Mouse (Mus musculus): ENCODE data around the gene Bcar1.

Bcar1 gene

DNA sequence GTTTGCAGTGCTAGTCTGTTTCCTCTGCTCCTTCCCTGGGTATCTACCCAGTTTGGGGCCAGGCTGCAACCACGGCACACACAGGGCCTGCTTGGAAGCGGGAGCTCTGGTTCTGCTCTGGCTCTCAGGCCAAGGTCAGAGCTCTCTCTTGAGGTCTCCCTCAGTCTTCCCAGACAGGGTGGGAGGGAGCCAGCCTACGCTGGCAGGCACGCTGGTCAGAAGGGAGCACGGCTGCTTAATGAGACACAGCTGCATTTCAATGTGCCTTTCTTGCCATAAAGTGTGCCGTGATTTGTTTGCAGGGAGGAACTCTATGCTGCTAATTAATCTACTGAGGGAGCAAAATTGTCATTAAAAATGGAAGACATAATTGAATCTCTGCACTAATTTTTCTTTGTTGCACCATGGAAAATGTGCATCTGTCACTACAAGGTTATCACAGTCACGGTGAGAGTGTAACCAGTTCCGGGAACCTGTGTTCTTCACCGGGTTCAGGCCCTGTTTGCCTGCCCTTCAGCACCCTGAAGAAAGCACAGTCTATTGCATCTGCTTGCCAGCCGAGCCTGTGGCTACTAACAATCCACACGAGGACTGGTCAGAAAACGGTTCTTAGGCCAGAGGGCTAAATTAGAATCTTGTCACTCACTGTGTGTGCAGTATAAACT is 26.3 kb upstream of the Bcar1 start:
- DNase-seq (ENCODE audit: extremely low read depth, low read depth, low spot score): no peak

DNA sequence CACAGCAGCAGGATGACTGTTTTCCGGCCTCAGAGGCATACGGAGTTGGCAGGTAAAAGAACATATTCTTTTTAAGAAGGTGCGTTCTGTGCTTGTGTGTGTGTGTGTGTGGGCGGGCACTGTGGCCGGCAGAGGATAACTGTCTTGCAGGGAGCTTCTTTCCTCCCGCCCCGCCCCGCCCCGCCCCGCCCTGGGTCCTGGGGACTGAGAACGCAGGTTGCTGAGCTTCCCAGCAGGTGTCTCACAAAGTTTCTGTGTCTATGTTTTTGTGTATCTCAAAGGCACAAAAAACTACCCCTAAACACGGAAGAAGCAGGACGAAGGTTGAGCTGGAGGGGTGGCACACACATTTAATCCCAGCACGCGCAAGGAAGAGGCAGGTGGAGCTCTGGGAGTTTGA is 25.7 kb upstream of the Bcar1 start:
- DNase-seq (ENCODE audit: extremely low read depth, low read depth, low spot score): no peak

DNA sequence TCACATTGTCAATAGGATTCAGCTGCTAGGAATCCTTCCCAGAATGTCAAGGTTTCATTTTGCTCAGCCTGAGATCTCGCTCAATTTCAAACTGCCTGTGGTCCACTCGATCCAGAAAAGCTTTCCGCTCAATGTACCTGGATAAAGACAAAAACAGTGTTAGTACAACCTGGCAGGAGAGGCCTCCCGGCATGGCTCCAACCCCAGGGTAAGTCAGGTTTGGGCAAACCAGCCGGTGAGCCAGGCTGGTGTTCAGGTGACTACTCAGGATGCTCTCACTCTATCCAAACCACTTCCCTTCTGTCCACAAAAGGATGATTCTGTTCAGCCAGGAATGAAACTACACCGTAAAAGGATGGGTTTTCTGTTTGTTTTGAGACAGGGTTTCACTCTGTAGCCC is 25.0 kb upstream of the Bcar1 start:
- DNase-seq (ENCODE audit: extremely low read depth, low read depth, low spot score): no peak

DNA sequence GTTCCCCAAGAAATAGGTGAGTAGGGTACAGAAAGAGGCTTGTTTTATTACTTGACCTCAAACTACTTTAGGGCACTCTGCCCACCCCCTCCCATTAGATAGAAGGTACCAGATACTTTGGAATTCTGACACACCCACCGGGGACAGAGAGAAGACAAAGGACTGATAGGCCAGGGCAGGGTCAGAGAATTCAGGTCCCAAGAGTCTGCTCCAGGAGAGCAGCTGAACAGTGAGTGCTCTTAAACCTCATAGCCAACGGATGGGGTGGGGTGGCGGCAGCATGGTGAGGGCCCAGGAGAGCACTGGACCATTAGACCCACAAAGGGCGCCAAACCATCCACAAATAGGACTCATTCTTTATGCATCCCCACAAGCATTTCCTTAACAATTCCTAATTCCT is 22.0 kb upstream of the Bcar1 start:
- no peak for DNase-seq (ENCODE audit: extremely low read depth, low read depth, low spot score)

DNA sequence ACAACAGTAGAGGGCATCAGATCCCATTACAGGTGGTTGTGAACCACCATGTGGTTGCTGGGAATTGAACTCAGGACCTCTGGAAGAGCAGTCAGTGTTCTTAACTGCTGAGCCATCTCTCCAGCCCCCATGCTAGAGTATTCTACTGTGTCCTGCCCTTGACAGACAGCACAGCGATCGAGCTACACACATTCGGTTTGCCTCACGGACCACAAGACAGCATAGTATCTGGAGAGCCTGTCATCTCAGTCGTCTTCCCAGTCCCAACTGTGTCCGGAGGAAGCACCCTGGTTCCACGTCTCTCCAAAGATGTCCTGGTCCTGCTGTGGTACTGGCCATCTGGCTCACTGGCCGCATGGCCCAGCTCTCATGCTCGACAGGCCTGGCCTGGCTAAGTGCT is 21.5 kb upstream of the Bcar1 start:
- no peak for DNase-seq (ENCODE audit: extremely low read depth, low read depth, low spot score)

DNA sequence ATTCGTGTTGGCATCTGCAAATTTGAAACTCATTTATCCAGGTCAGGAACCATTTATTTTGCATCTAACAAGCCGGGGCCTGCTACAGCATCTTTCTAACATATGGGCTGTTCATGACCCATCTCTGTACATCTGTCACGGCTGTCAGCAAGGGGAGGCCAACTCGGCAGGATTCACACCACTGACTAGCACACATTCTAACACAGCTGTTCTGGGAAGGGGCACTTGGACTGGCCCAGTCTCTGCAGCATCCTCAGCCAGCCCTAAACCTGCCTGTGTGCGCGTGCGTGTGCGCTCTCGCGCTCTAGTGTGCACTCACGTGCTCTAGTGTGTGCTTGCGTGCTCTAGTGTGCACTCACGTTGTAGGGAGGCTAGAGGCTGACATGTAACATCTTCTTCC is 17.1 kb upstream of the Bcar1 start:
- DNase-seq (ENCODE audit: extremely low read depth, low read depth, low spot score): no peak

DNA sequence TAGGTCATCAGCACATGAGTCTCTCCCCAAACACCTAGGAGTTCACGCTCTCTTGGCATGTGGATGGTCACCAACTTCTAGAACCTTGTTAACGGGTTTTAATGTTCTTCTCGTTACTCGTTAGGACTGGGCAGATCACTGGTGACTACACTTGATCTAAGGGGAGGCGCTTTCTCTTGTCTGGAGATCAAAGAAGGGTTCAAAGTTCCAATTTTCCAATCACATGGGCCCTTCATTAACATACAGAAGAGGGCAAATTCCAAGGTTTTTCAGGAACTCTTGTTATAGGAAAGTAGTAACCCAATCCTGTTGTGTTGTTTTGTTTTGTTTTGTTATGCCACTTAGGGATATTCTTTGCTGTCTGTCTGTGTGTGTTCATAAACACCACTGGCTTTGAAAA is 15.2 kb upstream of the Bcar1 start:
- no peak for DNase-seq (ENCODE audit: extremely low read depth, low read depth, low spot score)

DNA sequence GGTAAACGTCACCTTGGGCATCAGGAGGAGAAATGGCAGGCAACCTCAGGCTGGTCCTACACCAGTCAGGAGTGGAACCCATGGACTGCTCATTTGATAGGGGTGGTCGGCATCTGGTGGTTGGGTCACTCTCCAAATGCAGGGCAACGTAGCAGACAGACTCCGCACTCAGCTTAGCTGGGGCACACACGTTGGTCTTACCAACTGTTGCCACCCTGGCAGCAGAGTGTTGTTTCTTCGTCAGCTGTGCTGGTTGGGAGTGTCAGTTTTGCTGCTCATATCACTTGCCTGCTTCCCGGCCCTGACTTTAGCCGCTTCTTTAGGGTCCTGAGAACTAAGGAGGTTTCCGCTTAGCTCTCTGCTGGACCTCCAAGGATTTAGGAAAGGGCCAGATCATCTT is 14.0 kb upstream of the Bcar1 start:
- no peak for DNase-seq (ENCODE audit: extremely low read depth, low read depth, low spot score)

DNA sequence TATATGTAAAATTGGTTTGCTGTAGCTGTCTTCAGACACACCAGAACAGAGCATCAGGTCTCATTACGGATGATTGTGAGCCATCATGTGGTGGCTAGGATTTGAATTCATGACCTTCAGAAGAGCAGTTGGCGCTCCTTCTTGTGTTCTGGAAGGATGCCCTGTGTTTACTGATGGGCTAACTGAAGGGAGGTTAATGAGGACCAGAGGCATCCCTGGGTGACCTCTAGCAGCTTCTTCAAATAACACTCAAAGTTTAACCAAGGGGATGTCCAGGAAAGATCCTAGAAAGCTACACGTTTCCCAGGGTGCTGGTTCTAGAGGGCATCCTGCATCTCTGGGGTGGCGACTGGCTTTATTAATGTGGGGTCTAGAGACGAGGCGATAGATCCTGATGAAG is 11.1 kb upstream of the Bcar1 start:
- no peak for DNase-seq (ENCODE audit: extremely low read depth, low read depth, low spot score)

DNA sequence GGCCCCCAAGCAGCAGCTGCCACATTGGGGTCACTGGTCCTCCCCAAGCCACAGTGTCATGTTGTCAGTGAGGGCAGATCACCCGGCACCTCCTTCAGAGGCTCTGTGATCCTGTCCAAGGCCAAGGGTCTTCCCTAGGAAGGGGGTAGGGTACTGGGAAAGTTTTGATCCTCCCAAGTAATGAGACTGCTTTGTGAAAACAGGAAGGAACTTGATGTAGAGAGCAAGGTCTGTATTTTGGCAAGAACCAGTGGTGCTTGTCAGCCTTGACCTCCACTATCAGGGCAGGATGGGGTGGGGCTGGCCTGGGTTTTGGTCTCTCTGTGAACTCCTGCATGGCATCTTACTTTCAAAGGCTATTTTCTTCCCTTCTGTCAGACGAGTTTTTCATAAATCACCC is 10.5 kb upstream of the Bcar1 start:
- no peak for DNase-seq (ENCODE audit: extremely low read depth, low read depth, low spot score)

DNA sequence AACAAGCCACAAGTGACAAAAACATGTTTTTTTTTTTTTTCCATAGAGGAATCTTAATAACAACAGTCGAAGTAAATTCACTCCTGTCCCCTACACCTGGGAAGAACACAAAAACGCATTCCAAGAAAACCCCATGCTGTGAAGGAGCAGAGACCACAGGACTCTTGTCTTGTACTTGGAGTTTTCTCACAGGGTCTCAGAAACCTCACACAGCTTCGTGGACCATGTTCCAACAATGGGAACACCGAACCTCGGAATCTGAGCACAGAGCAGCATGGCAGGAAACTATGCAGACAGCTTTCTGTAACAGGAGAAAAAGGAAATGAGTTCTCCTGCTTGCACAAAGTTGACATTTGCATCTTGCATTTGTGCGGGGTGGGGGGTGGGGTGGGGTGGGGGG is 5.2 kb upstream of the Bcar1 start:
- no peak for DNase-seq (ENCODE audit: extremely low read depth, low read depth, low spot score)

DNA sequence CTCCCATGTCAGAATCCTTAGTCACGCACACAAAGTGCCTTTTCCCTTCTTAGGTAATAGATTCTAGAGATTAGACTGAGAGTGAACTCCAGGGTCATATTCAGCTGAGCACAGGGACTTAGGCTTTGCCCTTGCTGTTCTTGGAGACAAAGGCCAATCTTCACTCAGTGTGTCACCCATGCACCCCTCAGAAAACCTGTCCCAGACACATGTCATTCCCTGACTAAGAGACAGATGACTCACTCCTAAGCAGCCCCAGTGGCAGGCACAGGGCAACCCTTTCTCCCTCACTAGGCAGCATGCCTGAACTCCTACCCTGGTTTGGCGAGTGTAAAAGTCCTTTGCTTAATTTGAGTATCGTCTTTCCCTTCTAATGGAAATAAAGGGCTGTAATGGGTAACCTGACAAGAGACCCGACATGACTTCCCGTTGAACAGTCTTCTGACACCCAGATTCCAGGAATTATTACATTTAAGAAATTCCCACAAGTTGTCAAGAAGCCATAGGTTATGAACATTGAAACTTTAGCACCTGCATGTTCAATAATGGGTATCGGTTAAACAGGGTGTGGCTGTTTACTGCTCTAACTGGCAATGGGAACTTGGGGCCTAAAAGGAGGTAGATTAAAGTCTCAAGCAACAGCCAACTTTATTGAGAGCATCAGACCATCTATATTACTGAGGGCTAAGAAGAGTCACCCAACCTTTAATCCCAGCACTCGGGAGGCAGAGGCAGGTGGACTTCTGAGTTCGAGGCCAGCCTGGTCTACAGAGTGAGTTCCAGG is 4.4 kb upstream of the Bcar1 start:
- DNase-seq (ENCODE audit: extremely low read depth, low read depth, low spot score): no peak

DNA sequence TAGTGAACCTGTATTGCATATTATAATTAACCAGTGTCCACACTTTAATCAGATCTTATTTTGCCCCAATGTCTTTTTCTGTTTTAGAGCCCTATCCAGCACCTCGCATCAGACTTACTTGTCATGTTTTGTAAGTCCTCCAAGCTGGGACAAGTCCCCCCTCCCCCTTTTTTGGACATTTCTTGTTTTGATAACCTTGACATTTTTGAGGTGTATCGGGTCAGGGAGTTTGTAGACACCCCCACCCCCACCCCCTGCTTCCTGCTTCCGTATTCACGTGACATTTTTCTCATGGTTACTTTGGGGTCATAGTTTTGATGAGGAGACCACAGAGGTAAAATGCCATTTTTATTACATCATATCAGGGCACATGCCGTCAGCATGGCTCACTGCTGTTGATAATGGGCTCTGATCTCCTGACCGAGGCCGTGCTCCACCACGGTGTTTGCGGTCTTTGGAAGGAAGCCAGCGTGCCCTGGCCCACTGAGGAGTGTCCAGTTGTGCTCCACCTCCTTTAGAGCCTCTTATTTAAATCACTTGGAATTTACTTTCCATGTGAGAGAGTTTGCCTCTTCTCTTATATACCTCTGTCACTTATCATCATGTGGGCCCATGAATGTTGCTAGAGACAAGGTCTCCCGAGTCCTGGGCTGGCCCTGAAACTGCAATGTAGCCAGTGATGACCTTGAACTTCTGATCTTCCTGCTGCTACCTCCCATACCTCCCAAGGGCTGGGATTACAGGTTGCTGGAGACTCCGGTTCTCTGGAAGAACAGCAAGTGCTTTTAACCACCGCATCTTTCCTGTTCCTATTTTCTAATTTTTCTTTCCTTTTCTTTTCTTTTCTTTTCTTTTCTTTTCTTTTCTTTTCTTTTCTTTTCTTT is 3.2 kb upstream of the Bcar1 start:
- no peak for DNase-seq (ENCODE audit: extremely low read depth, low read depth, low spot score)

DNA sequence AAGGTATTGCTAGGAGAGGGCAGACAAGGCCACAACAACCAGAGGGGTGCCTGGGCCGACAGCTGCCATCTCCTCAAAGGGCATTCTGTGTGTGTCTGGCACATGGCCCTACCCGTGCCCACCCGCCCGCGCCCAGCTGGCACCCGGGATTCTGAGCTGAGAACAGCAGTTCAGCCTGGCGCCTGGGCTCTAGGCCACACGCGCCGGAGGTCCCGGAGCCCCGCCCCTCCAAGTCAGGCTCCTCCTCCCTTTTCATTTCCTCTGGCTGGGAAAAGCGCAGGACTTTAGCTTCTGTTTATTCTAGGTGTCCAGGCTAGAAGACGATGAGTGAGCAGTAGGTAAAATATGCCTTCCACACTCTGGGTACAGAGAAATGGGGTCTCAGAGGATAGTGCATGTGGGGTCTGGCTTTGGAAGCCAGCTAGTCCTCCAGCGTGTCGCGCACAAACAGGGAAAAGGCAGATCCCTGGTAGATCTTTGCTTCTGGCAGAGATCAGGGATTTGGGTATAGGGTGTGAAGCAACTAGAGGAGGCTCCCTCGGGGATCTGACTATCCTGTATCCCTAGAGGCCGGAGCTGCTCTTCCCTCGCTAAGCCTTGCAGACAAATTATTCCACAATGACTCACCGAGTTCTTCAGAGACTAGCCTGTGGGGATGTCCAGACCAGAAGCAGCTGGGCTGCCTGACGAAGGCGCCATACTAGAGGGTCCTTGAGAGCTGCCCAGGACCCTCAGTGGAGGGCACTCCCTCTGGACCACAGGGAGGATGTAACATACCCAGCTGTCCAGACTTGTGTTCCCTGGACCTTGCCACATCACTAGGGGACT is 2.2 kb upstream of the Bcar1 start:
- no peak for DNase-seq (ENCODE audit: extremely low read depth, low read depth, low spot score)

DNA sequence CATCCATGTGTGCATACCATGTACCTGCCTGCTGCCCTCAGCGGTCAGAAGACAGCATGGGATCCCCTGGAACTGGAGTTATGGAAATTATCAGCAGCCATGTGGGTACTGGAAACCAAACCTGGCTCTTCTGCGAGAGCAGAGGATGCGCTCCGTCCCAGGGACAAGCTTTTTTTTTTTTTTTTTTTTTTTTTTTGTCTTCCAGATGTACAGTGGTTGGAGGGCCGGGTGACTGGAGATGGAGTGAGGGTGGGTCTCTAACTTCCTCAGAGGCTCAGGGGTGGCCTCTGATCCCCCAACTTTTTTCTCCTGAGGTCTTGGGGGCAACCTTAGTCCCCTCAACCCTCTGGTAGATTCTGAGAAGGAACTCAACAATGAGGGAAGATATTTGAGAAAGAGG is 1.5 kb upstream of the Bcar1 start:
- DNase-seq (ENCODE audit: extremely low read depth, low read depth, low spot score): no peak

DNA sequence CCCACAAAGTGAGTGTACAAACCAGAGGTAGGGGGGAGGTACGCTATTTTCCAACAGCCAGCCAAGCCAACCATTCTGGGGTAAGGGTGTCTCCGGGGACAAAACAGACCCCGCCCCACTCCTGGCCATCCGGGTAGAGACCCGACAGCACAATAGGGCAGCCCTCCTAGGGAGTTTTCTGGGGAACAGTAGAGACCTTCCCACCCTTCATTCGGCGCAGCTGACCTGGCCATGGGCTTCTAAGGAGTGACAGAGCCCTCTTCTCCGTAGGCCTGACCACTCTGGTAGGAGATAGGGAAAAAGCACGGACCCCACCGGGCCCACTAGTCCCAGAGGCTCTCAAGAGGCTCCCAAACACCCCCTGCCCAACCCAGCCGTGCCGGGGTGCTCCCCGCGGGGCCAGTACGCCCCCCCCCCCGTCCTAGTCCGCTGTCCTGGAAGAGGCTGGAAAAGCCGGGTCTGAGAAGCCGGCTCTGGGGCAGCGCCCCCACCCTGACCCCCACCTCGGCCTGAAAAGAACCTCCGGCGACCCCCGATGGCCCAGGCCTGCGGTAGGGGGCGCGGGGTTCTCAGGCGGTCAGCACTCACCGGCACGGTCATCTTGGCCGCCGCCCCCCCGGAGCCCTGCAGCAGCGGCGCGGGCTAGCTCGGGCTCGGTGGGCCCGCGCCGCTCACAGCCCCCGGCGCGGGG is 363 bp downstream of the Bcar1 start:
- no peak for DNase-seq (ENCODE audit: extremely low read depth, low read depth, low spot score)

DNA sequence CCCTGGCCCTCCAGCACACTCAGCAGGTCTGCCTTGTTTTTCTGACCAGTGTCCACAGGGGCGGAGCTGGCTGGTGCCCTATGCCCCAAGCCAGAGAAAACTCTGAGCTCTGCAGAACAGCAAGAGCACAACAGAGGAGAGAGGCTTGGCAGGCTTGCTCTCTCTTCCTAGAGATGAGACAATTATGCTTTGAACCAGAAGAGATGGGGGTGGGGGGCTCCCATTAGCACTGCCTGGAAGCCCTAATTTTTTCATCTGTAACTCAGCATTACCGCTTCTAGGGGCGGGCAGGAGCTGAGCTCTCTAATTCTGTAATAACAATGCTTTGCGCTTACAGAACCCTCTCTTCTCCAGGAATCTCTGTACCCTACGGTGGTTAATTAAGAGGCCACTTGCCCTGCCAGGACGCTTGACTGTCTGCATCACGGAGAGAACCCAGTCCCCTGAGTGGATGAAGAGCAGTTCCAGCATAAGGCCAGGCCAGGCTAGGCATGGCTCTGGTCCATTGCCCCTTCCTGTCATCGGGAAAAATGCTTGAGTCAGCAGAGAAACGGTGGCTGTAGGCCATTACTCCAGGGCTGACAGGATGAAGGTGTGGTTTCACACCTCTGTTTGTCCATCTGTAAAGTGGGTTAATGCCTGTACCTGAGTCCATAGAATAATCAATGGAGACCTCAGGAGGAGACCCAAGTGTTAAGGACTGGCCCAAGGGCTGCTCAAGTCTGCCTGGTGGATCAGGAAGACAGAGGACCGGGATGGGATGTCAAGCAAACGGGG is 1.2 kb downstream of the Bcar1 start:
- no peak for DNase-seq (ENCODE audit: extremely low read depth, low read depth, low spot score)

DNA sequence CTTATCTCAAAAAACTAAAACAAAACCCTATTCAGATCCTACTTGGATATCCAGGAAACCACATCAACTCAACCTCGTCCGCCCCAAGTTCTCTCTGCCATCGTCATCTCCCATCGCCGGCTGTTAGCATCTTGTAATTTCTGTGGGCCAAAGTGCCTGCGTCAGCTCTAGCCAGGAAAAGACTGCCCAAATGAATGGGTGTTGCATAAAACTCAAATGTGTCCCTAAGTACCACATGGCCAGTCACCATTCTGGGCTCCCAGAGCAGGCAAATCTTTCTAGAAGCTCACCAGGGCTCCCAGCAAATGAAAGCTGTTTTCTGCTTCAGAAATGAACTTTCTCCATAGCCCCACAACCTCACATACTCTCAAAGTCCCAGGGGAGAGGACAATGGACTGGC is 2.1 kb downstream of the Bcar1 start:
- DNase-seq (ENCODE audit: extremely low read depth, low read depth, low spot score): no peak

DNA sequence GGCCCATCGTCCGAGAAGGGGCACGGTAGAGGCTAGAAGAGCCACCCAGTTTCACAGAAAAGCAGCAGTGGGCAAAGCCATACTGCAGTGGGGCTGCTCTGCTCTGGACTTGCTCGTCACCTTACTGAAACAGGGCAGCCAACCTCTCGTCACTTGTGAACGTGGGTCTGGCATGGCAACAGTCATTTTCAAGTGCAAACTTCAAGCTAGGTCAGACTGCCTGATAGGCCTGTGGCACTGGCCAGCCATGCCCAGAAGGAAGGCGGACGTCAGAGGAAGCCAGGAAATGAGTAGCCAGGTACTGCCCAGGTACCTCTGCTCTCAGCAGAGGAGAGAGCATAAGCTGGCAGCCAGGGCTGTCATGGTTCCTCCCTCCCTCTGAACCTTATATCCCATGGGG is 2.6 kb downstream of the Bcar1 start:
- no peak for DNase-seq (ENCODE audit: extremely low read depth, low read depth, low spot score)

DNA sequence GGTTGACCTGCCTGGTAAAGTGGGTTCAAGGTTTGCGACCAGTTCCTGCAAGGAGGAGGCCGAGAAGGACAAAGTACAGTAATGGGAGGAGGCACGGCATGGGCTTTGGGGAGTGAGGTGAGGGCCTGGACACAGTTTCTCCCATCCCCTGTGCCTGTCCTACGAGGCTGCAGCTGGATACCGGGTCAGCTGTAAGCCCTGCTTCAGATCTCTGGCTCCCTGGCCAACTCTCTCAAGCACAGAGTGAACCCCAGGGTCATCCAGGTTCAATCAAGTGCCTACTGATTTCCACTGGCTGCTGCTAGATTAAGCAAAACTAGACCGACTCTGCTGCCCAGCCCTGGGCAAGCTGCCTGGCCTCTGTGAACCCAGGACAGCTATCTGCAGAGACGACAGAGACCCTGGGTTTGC is 3.3 kb downstream of the Bcar1 start:
- DNase-seq (ENCODE audit: extremely low read depth, low read depth, low spot score): no peak
